Comparison of ENCODE assay signal across 8 mouse cellular contexts in the genomic region with DNA sequence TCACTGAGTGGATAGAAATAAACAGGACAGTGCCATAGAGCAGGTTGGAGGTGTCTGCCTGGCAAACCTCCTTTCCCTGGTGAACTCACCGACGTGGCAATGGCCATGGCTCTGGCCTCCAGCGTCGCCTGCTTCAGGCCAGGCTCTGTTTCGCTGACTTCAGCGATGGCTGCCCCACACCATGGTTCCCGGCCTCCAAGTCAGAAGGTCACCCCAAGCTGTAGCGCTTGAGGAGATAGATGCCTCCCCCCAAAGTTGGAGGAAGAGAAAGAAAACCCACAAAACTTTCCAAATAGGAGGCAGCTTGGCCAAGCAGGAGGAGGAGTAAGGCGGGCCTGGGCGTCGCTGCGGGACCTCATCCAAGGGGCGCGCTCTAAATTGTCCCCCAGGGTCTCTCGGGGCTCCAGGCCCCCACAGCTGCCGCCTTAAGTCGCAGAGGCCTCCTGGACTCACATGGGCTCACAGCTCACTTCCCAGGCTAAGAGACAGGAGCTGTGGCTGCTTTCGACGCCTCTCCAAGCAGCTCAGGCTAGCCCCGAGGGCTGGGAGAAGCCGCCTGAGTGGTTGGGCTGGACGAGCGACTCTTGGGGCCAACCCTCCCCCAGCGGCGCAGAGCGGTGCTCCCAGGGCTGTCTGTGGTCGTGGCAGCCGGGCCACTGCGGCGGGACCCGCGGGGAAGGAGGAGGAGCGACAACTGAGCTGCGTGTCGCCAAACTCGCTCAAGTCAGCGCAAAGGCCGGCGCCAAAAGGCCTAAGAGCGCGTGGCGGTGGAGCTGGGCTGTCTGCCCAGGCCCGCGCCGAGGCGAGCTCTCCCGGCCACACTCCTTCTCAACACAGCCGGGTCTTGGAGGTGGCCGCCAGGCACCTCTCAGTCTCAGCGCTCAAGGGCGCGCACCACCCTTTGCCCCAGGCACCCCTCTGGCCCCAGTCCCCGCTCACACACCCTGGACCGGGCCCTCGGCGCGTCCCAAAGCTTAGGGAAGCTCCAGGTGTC. TPM values are rescaled to one million over a fixed set of nuclear protein-coding genes. Genes with fewer than 3 reads are reported as not detected.
DNase-seq lines count a peak whose midpoint lies in the region; ATAC-seq and TF ChIP-seq lines count a peak whose summit lies in the region.

A gene (minus strand): TSS at position 778 of the 994 bp plus-strand sequence.

- peak within 1 kb of the TSS; percentile 98 for H3K9ac ChIP-seq in embryonic facial prominence, embryonic 11.5 days (replicated peaks; ENCODE audit: low read length)
- peak within 1 kb of the TSS; percentile 50 for H3K9ac ChIP-seq in liver, embryonic 13.5 days
- peak within 1 kb of the TSS; percentile 87 for H3K9ac ChIP-seq in neural tube, embryonic 13.5 days

- H3K36me3 ChIP-seq in embryonic facial prominence, embryonic 11.5 days (replicated peaks; ENCODE audit: control insufficient read depth, insufficient read depth, low read depth, low read length) = peaks cover 9% of the 10 kb centered on the region
- H3K36me3 ChIP-seq in liver, embryonic 13.5 days = no peaks in the 10 kb centered on the region
- peaks cover 16% of the 10 kb centered on the region for H3K36me3 ChIP-seq in neural tube, embryonic 13.5 days

- peak in 1 of 2 experiments; percentile 42 for DNase-seq in layer of hippocampus, adult 2 months (ENCODE audit: low spot score in 2 of 2)
- no peak for DNase-seq in layer of hippocampus, adult 9-10 months (ENCODE audit: low spot score)
- peak; percentile 75 for DNase-seq in embryonic facial prominence, embryonic 11.5 days (ENCODE audit: low spot score)
- peak; percentile 69 to 72 for DNase-seq in heart, adult 18-20 months
- DNase-seq in kidney, adult 18-20 months = peak; percentile 58
- no peak for DNase-seq in liver, embryonic 13.5 days
- DNase-seq in urinary bladder, postnatal 4 days (ENCODE audit: low spot score in 2 of 2) = peak; percentile 74 to 76

- peak within 1 kb of the TSS; percentile 61 for H3K4me3 ChIP-seq in layer of hippocampus, adult 2 months
- peak within 1 kb of the TSS; percentile 49 for H3K4me3 ChIP-seq in embryonic facial prominence, embryonic 11.5 days (ENCODE audit: low read depth, low read length)
- H3K4me3 ChIP-seq in liver, embryonic 13.5 days (replicated peaks) = peak within 1 kb of the TSS; percentile 47
- peak within 1 kb of the TSS; percentile 56 for H3K4me3 ChIP-seq in neural tube, embryonic 13.5 days

- H3K9me3 ChIP-seq in embryonic facial prominence, embryonic 11.5 days (replicated peaks; ENCODE audit: control insufficient read depth, low read length) = peaks cover 10% of the 10 kb centered on the region
- no peaks in the 10 kb centered on the region; the same call in 1 of the 2 replicates for H3K9me3 ChIP-seq in liver, embryonic 13.5 days (replicated peaks)
- H3K9me3 ChIP-seq in neural tube, embryonic 13.5 days = peaks cover 10% of the 10 kb centered on the region; the same call in 1 of the 2 replicates

- H3K4me2 ChIP-seq in embryonic facial prominence, embryonic 11.5 days (ENCODE audit: low read depth, low read length) = peak within 1 kb of the TSS; percentile 97
- peak within 1 kb of the TSS; percentile 61 for H3K4me2 ChIP-seq in liver, embryonic 13.5 days
- H3K4me2 ChIP-seq in neural tube, embryonic 13.5 days = peak within 1 kb of the TSS; percentile 94

- H3K27ac ChIP-seq in layer of hippocampus, adult 2 months = peak within 1 kb of the TSS; percentile 93
- H3K27ac ChIP-seq in embryonic facial prominence, embryonic 11.5 days (replicated peaks; ENCODE audit: low read depth, low read length) = peak within 1 kb of the TSS; percentile 99
- H3K27ac ChIP-seq in liver, embryonic 13.5 days = no peak within 1 kb of the TSS; the same call in 1 of the 2 replicates
- peak within 1 kb of the TSS; percentile 95 for H3K27ac ChIP-seq in neural tube, embryonic 13.5 days (replicated peaks)

- H3K27me3 ChIP-seq in embryonic facial prominence, embryonic 11.5 days (ENCODE audit: control insufficient read depth, insufficient read depth, low read length) = no peaks in the 10 kb centered on the region
- peaks cover 83% of the 10 kb centered on the region for H3K27me3 ChIP-seq in liver, embryonic 13.5 days
- H3K27me3 ChIP-seq in neural tube, embryonic 13.5 days = peaks cover 3% of the 10 kb centered on the region

- TF ChIP-seq CTCF in layer of hippocampus, adult 2 months (conservative IDR thresholded peaks at IDR 0.05) = no peak

- peak; percentile 75 for ATAC-seq in embryonic facial prominence, embryonic 11.5 days (replicated peaks; ENCODE audit: insufficient number of reproducible peaks, low FRiP score, low TSS enrichment, low read depth)
- ATAC-seq in liver, embryonic 13.5 days (ENCODE audit: low read depth) = peak; percentile 24; the same call in 1 of the 2 replicates
- peak; percentile 67 for ATAC-seq in neural tube, embryonic 13.5 days (ENCODE audit: low read depth)

- under 1% methylated on average over 57 of the region's 57 CpGs for WGBS in embryonic facial prominence, embryonic 11.5 days
- 9% methylated on average over 49 of the region's 57 CpGs for WGBS in liver, embryonic 13.5 days (ENCODE audit: insufficient replicate concordance)
- 2% methylated on average over 49 of the region's 57 CpGs for WGBS in neural tube, embryonic 13.5 days

- H3K4me1 ChIP-seq in embryonic facial prominence, embryonic 11.5 days (ENCODE audit: control insufficient read depth, insufficient read depth, low read length) = peaks cover 11% of the 10 kb centered on the region
- peaks cover 24% of the 10 kb centered on the region for H3K4me1 ChIP-seq in liver, embryonic 13.5 days (replicated peaks)
- peaks cover 47% of the 10 kb centered on the region for H3K4me1 ChIP-seq in neural tube, embryonic 13.5 days (replicated peaks)

RNA-seq across cellular contexts. Expression of the gene that starts here (rescaled TPM):
- total RNA-seq in layer of hippocampus, adult 2 months (2021) = 10 to 100 TPM; 10.6 to 11.2 TPM
- polyA plus RNA-seq in embryonic facial prominence, embryonic 11.5 days (2014; fragmentation: Nextera tagmentation; extraction: Ambion mirVana) = 29.0 and 29.9 TPM in 2 replicates
- total RNA-seq in heart, adult 18-20 months (2021) = 1 to 10 TPM; 1.7 to 2.0 TPM
- 0.71 TPM in 2 replicates for polyA plus RNA-seq in liver, embryonic 13.5 days (2015; fragmentation: Nextera tagmentation; extraction: Ambion mirVana)
- polyA plus RNA-seq in neural tube, embryonic 13.5 days (2015; fragmentation: Nextera tagmentation; extraction: Ambion mirVana) = 13.8 and 16.0 TPM in 2 replicates

Comparison
In these comparisons a context has a peak if more than half of its experiments do, and no peak if none do; other contexts are left out.
1. Peak in ATAC-seq, H3K4me3 ChIP-seq, H3K9ac ChIP-seq and H3K4me2 ChIP-seq in liver, embryonic 13.5 days; RNA of the gene not detected or under 1 TPM.
2. DNase-seq: peak in embryonic facial prominence, embryonic 11.5 days (single experiment), heart, adult 18-20 months (2 of 2), kidney, adult 18-20 months (single experiment) and urinary bladder, postnatal 4 days (2 of 2); none in layer of hippocampus, adult 9-10 months (single experiment) and liver, embryonic 13.5 days (single experiment).
3. ATAC-seq: peak in every context shown above with its lines; median percentile 75 in embryonic facial prominence, embryonic 11.5 days; 67 in neural tube, embryonic 13.5 days; 24 in liver, embryonic 13.5 days.
4. Peak in every context shown above with its lines, with median percentiles within 50 percentile points of each other: H3K4me3 ChIP-seq, H3K4me2 ChIP-seq and H3K9ac ChIP-seq.